Mouse (Mus musculus) lung, postnatal 0 days (tissue): ENCODE measurements around the gene Cavin3. TPM values are rescaled to one million over a fixed set of nuclear protein-coding genes. Genes with fewer than 3 reads are reported as not detected.
"Not testable (repeated sequence)": the region's sequence is repeated elsewhere in the genome, so short reads cannot be mapped to it uniquely, and the experiment has no call there.

Experiments used
- ATAC-seq: fragments of 200-750 bp; cut with Nextera tagmentation; 2 replicates; pipeline ENCODE4 v1.8.0; 2017; ENCODE audit warnings: moderate library complexity
- DNase-seq: peaks from one replicate; pipeline ENCODE4 v3.0.0-alpha.2; 2016; ENCODE audit warnings: low spot score
- H3K27ac ChIP-seq: fragments of 300-500 bp; sonication (generic); 2 replicates; pipeline ENCODE4 v1.5.1; 2014; ENCODE audit warnings: antibody characterized with exemption, mild to moderate bottlenecking, low read length, mixed read lengths
- H3K27me3 ChIP-seq: fragments of 300-500 bp; sonication (generic); replicated peaks from 2 replicates; pipeline ENCODE4 v1.6.1; 2014; ENCODE audit warnings: low read length, mixed read lengths; ENCODE audit not compliant: insufficient read depth
- H3K36me3 ChIP-seq: fragments of 300-500 bp; sonication (generic); 2 replicates; pipeline ENCODE4 v1.6.1; 2014; ENCODE audit warnings: low read length, mixed read lengths; ENCODE audit not compliant: insufficient read depth
- H3K4me1 ChIP-seq: fragments of 300-500 bp; sonication (generic); 2 replicates; pipeline ENCODE4 v1.6.1; 2014; ENCODE audit warnings: antibody characterized with exemption, low read depth, low read length, mixed read lengths; ENCODE audit not compliant: insufficient read depth
- H3K4me2 ChIP-seq: fragments of 300-500 bp; sonication (generic); replicated peaks from 2 replicates; pipeline ENCODE4 v1.6.1; 2014; ENCODE audit warnings: low read depth, mild to moderate bottlenecking, low read length, moderate library complexity, mixed read lengths
- H3K4me3 ChIP-seq: fragments of 300-500 bp; sonication (generic); 2 replicates; pipeline ENCODE4 v1.5.1; 2014; ENCODE audit warnings: low read depth, low read length
- H3K9ac ChIP-seq: fragments of 300-500 bp; sonication (generic); replicated peaks from 2 replicates; pipeline ENCODE4 v1.6.1; 2014; ENCODE audit warnings: low read depth, mild to moderate bottlenecking
- H3K9me3 ChIP-seq: fragments of 300-500 bp; sonication (generic); 2 replicates; pipeline ENCODE4 v1.6.1; 2016; ENCODE audit warnings: low read length, mixed read lengths
- CTCF ChIP-seq: IDR thresholded peaks from 2 replicates; pipeline ENCODE4 v1.5.1; 2016; ENCODE audit warnings: antibody characterized with exemption, mild to moderate bottlenecking
- EP300 ChIP-seq: IDR thresholded peaks from 2 replicates; pipeline ENCODE4 v1.6.1; 2016; ENCODE audit warnings: antibody characterized with exemption, mild to moderate bottlenecking, control low read depth
- WGBS: fragments of 180-500 bp; shearing (Covaris S2); extraction: QIAGEN DNeasy Blood & Tissue Kit; methylation state at CpG from one replicate; pipeline ENCODE4 v1.1.7; 2014; 5-methylcytosine and 5-hydroxymethylcytosine counted together
- polyA plus RNA-seq: library from polyadenylated mRNA; unstranded; fragments of >200 nt; fragmentation: Nextera tagmentation; extraction: Ambion mirVana; gene quantifications from 2 replicates; pipeline ENCODE4 v1.2.1, GENCODE M21; 2015

Gene Cavin3
- polyA plus RNA-seq, 1 experiment from 2014 or later: 168 TPM

DNA sequence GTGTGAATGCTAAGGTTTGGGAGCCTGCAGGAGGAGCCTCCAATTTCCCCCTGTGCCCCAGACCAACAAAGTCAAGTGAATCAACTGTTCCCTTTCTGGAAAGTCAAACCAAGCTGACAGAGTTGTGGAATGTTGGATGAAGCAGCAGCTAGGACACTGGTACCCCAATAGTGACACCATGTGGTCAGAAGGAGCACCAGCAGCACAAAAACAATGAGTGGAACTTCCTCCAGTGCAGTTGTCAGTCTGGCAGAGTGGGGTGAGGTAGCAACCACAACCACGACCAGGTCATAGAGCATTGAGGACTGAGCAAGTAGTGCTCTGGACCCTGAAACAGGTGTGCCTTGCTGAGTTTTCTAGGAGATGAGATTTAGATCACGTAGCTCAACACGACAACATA lies 4.3 kb downstream of the Cavin3 start:
- H3K27me3 ChIP-seq: no peaks in the 10 kb centered on the region
- TF ChIP-seq CTCF (peak; percentile 95), EP300 (no peak)
- peak; percentile 86 for DNase-seq
- H3K9ac ChIP-seq: no peak overlapping the region
- 58% methylated on average over 3 of the region's 3 CpGs for WGBS
- no peak overlapping the region for H3K4me2 ChIP-seq
- no peak overlapping the region for H3K4me3 ChIP-seq
- H3K27ac ChIP-seq: no peak overlapping the region
- H3K9me3 ChIP-seq: no peaks in the 10 kb centered on the region
- H3K4me1 ChIP-seq: peaks cover 7% of the 10 kb centered on the region; the same call in 1 of the 2 replicates
- no peak for ATAC-seq
- H3K36me3 ChIP-seq: no peaks in the 10 kb centered on the region

DNA sequence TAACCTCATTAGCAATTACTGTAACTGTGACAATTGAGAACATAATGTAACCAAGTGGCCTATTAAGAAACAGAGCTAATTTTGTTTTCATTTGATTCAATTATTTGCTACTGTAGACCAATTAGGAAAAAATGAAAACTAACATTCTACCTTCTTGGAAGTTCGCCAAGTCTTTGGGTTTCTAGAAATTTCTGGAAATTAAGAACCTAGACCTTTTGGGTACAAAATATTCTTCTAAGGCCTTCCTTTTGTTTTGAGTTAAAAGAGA lies 4.7 kb downstream of the Cavin3 start:
- 91% methylated on average over 1 of the region's 1 CpGs for WGBS
- H3K4me1 ChIP-seq: peaks cover 7% of the 10 kb centered on the region; the same call in 1 of the 2 replicates
- H3K9me3 ChIP-seq: no peaks in the 10 kb centered on the region
- H3K27ac ChIP-seq: no peak overlapping the region
- no peak for TF ChIP-seq EP300
- TF ChIP-seq CTCF: no peak
- no peak for ATAC-seq
- no peaks in the 10 kb centered on the region for H3K27me3 ChIP-seq
- H3K4me3 ChIP-seq: no peak overlapping the region
- H3K36me3 ChIP-seq: no peaks in the 10 kb centered on the region
- DNase-seq: no peak
- no peak overlapping the region for H3K9ac ChIP-seq
- no peak overlapping the region for H3K4me2 ChIP-seq

DNA sequence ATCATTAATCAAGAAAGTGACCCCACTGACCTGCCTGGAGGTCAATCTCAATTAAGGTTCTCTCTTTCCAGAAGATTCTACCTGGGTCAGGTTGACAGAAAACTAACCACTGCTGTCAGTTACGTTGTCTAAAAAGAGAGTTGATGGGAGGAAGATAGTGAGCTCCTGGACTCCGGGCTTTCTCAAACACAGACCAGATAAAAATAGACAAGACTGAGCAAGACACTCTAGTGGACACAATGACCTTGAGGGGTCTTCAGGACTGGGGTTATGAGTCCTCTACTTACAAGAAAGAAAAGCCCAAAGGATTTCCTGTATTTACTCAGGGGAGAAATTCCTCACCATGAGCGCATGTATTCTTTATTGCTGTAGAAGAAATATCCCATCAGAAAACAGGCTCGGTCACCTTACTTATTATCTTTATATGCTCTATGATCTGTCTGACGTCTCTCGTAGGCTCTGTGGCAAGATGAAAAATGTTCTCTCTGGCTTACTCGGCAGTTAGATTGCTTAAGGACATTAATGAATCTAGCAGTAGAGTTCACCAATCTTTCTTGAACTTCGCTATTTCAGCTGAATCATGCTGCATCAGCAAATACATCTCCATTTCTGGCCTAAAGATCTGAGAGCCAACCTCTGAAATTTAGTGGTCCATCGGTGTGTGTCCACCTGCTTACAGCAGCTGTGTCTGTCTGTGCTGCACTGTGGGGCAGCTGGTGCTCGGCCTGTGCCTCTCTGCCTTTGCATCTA lies 5.2 kb downstream of the Cavin3 start:
- no peaks in the 10 kb centered on the region for H3K27me3 ChIP-seq
- H3K9me3 ChIP-seq: no peaks in the 10 kb centered on the region
- H3K36me3 ChIP-seq: no peaks in the 10 kb centered on the region
- DNase-seq (no peak), ATAC-seq (no peak)
- WGBS: 54% methylated on average over 10 of the region's 10 CpGs
- no peak overlapping the region for H3K4me2 ChIP-seq
- TF ChIP-seq EP300 (no peak), CTCF (no peak)
- H3K27ac ChIP-seq: no peak overlapping the region
- H3K9ac ChIP-seq: no peak overlapping the region
- H3K4me3 ChIP-seq: no peak overlapping the region
- peaks cover 7% of the 10 kb centered on the region; the same call in 1 of the 2 replicates for H3K4me1 ChIP-seq

DNA sequence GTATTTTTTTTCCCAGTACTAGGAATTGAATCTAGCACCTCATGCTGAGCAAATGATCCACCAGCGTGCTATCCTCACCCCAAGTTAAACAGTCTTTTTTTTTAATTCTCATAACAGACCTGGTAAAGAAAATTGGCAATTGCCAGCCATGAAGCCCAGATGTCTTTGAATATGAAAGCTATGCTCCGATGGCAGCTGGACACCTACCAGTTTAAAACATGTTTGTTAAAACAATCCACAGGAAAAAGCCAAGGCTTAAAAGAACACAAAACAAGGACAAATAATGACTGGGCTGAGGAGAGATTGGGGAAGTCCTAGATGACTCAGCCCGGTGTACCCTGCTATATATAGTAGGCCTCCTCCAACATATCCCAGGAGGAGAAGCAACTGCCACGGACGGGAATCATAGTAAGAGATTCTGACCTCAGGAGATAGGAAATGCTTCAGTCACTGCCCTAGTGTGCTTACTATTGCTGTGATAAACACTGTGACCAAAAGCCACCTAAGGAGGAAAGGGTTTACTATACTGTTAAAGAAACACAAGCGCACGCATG lies 6.6 kb downstream of the Cavin3 start:
- Histone ChIP-seq H3K27me3 (no peaks in the 10 kb centered on the region), H3K27ac (no peak overlapping the region)

DNA sequence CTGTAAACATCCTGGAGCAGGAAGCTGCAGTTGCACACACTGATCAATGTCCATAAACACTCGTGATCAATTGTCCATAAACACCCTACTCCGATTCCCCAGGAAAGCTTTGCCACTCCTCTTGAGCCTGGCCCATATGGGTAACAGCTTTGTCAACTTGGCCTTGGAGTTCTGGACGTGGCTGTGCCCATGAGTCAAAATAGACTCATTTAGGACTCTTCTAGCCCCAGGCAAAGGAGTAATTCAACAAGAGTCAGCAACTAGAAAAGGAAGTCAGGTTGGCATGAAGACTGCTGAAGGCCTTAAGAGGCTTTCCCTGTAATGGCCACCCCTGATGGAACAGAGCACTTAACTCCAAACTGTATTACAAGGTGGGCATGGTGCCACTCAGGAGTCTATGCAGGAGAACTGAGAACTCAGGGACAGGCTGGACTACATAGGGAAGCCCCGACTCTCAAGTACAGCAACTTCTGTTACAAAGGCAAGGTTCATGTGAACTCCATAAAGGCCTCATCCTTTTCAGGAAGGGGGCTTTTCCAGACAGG lies 7.3 kb downstream of the Cavin3 start:
- DNase-seq (no peak), ATAC-seq (no peak)
- Histone ChIP-seq H3K4me2 (no peak overlapping the region), H3K4me3 (no peak overlapping the region), H3K4me1 (no peaks in the 10 kb centered on the region), H3K27me3 (no peaks in the 10 kb centered on the region), H3K9ac (no peak overlapping the region), H3K36me3 (no peaks in the 10 kb centered on the region), H3K27ac (no peak overlapping the region), H3K9me3 (no peaks in the 10 kb centered on the region)
- 61% methylated on average over 4 of the region's 4 CpGs for WGBS
- TF ChIP-seq CTCF: no peak
- TF ChIP-seq EP300: no peak

More for the DNA sequence above, 6.6 kb downstream of the Cavin3 start:
- peak; percentile 48 for DNase-seq
- no peaks in the 10 kb centered on the region for H3K9me3 ChIP-seq
- H3K4me2 ChIP-seq: no peak overlapping the region
- no peak overlapping the region for H3K9ac ChIP-seq
- no peaks in the 10 kb centered on the region for H3K36me3 ChIP-seq
- peak; percentile 63 for ATAC-seq
- TF ChIP-seq CTCF: no peak
- no peak; the same call in 1 of the 2 replicates for TF ChIP-seq EP300
- no peak overlapping the region for H3K4me3 ChIP-seq
- WGBS: 46% methylated on average over 7 of the region's 7 CpGs
- peaks cover 4% of the 10 kb centered on the region; the same call in 1 of the 2 replicates for H3K4me1 ChIP-seq

DNA sequence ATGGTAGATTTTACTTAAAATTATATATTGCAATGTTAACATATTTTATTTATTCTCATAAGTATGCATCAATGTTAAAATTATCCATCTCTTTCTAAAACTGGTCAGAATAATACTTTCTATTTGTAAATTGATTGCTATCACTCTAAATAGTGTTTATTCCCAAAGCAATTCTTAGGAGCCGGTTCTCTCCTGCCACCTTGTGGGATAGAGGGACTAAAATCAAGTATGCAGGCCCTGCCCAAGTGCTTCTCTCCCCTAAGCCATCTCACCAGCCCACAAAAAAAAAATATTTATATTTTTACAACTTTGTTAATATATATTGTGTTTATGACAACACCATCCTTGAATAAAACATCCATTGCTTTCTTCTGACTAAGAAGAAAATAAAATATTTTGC lies 9.5 kb downstream of the Cavin3 start:
- H3K9ac ChIP-seq: no peak overlapping the region
- no peaks in the 10 kb centered on the region for H3K4me1 ChIP-seq
- WGBS: 47% methylated on average over 1 of the region's 1 CpGs
- no peak overlapping the region for H3K27ac ChIP-seq
- DNase-seq: no peak
- no peak for ATAC-seq
- H3K27me3 ChIP-seq: no peaks in the 10 kb centered on the region
- H3K36me3 ChIP-seq: no peaks in the 10 kb centered on the region
- H3K4me2 ChIP-seq: no peak overlapping the region
- no peaks in the 10 kb centered on the region for H3K9me3 ChIP-seq
- H3K4me3 ChIP-seq: no peak overlapping the region
- TF ChIP-seq EP300 (no peak), CTCF (no peak; the same call in 1 of the 2 replicates)

DNA sequence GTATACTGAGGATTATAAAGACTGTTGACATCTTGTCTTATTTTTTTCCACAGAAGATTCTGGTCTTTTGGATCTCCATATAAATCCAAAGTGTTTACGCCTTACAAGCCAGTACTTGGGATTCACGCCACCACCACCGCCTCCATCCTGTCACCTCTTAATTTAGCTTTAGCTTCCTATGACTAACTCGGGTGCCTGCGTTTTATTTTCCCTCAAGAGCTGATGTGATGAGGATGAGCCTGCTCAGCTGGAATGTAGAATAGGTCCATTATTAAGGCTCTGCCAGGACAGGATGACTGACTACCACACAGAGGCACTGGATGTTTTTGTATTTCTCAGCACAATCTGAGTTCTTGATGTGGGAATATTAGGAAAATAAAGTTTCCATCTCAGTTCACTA lies 16.6 kb downstream of the Cavin3 start:
- not testable (repeated sequence) for ATAC-seq, H3K9me3 ChIP-seq, H3K9ac ChIP-seq, H3K4me2 ChIP-seq, H3K27me3 ChIP-seq, H3K4me3 ChIP-seq, H3K27ac ChIP-seq, DNase-seq, H3K36me3 ChIP-seq, H3K4me1 ChIP-seq
- 62% methylated on average over 5 of the region's 5 CpGs for WGBS
